Mouse (Mus musculus): ENCODE results near the gene Tbc1d15. TPM values are rescaled to one million over a fixed set of nuclear protein-coding genes. Genes with fewer than 3 reads are reported as not detected.

The Tbc1d15 gene
- 16.0 TPM for polyA plus RNA-seq (2012; fragmentation: generic; extraction: Trizol)
- long read RNA-seq, experiment 1, transcript Tbc1d15-201 (17 exons, 3,752 nt): major isoform, 35 of 51 reads
- long read RNA-seq, experiment 1, partial matches to known transcripts: 9 of 51 reads
- long read RNA-seq, experiment 1, other reads (novel, unspliced or antisense): 7 of 51 reads
- long read RNA-seq, experiment 2, transcript Tbc1d15-201 (17 exons, 3,752 nt): major isoform, 276 of 311 reads
- long read RNA-seq, experiment 2, partial matches to known transcripts: 10 of 311 reads
- long read RNA-seq, experiment 2, other reads (novel, unspliced or antisense): 25 of 311 reads

- H3K79me2 ChIP-seq (ENCODE audit: control insufficient read depth, insufficient read depth): peaks cover 49% of the 10 kb centered on the region
- H3K36me3 ChIP-seq (ENCODE audit: control insufficient read depth, insufficient read depth): no peaks in the 10 kb centered on the region
- H3K27me3 ChIP-seq (ENCODE audit: control insufficient read depth, insufficient read depth, insufficient read length): no peaks in the 10 kb centered on the region
- TF ChIP-seq MYOD1 (IDR thresholded peaks at IDR 0.05; ENCODE audit: control insufficient read depth, insufficient read length, low read depth) (no peak), MYOG (IDR thresholded peaks at IDR 0.05; ENCODE audit: control insufficient read depth, extremely low read depth, insufficient read length) (no peak), FOSL1 (IDR thresholded peaks at IDR 0.05; ENCODE audit: insufficient read depth, low read length, poor library complexity, severe bottlenecking) (no peak), MAX (IDR thresholded peaks at IDR 0.05) (peak; percentile 99), CTCF (IDR thresholded peaks at IDR 0.05; ENCODE audit: control insufficient read depth, insufficient read depth, insufficient read length) (no peak), USF1 (IDR thresholded peaks at IDR 0.05; ENCODE audit: low read depth) (peak; percentile 92)
- H3K79me3 ChIP-seq (ENCODE audit: low read depth): peaks cover 42% of the 10 kb centered on the region
- H3ac ChIP-seq (ENCODE audit: control insufficient read depth, insufficient read length, low read depth): peak within 1 kb of the TSS; percentile 87
- peak within 1 kb of the TSS; percentile 84 for H3K4me3 ChIP-seq (ENCODE audit: insufficient read depth, poor library complexity, severe bottlenecking)
These were observed at the start of gene Tbc1d15 for GRCm38 (mm10) chr10:115251088-115251934. Gene Tbc1d15 (minus strand): TSS chr10:115251467.

GRCm38 (mm10) chr10:115298683-115299082, 47.4 kb upstream of the Tbc1d15 start:
- TF ChIP-seq USF1 (IDR thresholded peaks at IDR 0.05; ENCODE audit: low read depth): no peak
- TF ChIP-seq MAX (IDR thresholded peaks at IDR 0.05): no peak
- no peak for TF ChIP-seq MYOD1 (IDR thresholded peaks at IDR 0.05; ENCODE audit: control insufficient read depth, insufficient read length, low read depth)
- TF ChIP-seq CEBPB (IDR thresholded peaks at IDR 0.05; ENCODE audit: low read depth): no peak
- no peak for TF ChIP-seq FOSL1 (IDR thresholded peaks at IDR 0.05; ENCODE audit: insufficient read depth, low read length, poor library complexity, severe bottlenecking)
- TF ChIP-seq CTCF (IDR thresholded peaks at IDR 0.05; ENCODE audit: control insufficient read depth, insufficient read depth, insufficient read length): no peak
- no peak for TF ChIP-seq MYOG (IDR thresholded peaks at IDR 0.05; ENCODE audit: control insufficient read depth, extremely low read depth, insufficient read length)
- Histone ChIP-seq H3K79me3 (ENCODE audit: low read depth) (peaks cover 12% of the 10 kb centered on the region), H3K27me3 (ENCODE audit: control insufficient read depth, insufficient read depth, insufficient read length) (no peaks in the 10 kb centered on the region), H3K36me3 (ENCODE audit: control insufficient read depth, insufficient read depth) (peaks cover 82% of the 10 kb centered on the region), H3K79me2 (ENCODE audit: control insufficient read depth, insufficient read depth) (peaks cover 26% of the 10 kb centered on the region), H3ac (ENCODE audit: control insufficient read depth, insufficient read length, low read depth) (no peak overlapping the region), H3K4me3 (ENCODE audit: insufficient read depth, poor library complexity, severe bottlenecking) (no peak overlapping the region)

GRCm38 (mm10) chr10:115297582-115297981, 46.3 kb upstream of the Tbc1d15 start:
- Histone ChIP-seq H3K79me2 (ENCODE audit: control insufficient read depth, insufficient read depth) (peaks cover 15% of the 10 kb centered on the region), H3K79me3 (ENCODE audit: low read depth) (peaks cover 6% of the 10 kb centered on the region), H3K4me3 (ENCODE audit: insufficient read depth, poor library complexity, severe bottlenecking) (no peak overlapping the region), H3ac (ENCODE audit: control insufficient read depth, insufficient read length, low read depth) (no peak overlapping the region), H3K27me3 (ENCODE audit: control insufficient read depth, insufficient read depth, insufficient read length) (no peaks in the 10 kb centered on the region), H3K36me3 (ENCODE audit: control insufficient read depth, insufficient read depth) (peaks cover 86% of the 10 kb centered on the region)
- TF ChIP-seq CEBPB (IDR thresholded peaks at IDR 0.05; ENCODE audit: low read depth) (no peak), MYOD1 (IDR thresholded peaks at IDR 0.05; ENCODE audit: control insufficient read depth, insufficient read length, low read depth) (no peak)

- H3K79me2 ChIP-seq (ENCODE audit: control insufficient read depth, insufficient read depth): peaks cover 12% of the 10 kb centered on the region
- TF ChIP-seq USF1 (IDR thresholded peaks at IDR 0.05; ENCODE audit: low read depth): no peak
- TF ChIP-seq MYOD1 (IDR thresholded peaks at IDR 0.05; ENCODE audit: control insufficient read depth, insufficient read length, low read depth): no peak
- peaks cover 6% of the 10 kb centered on the region for H3K79me3 ChIP-seq (ENCODE audit: low read depth)
- no peak overlapping the region for H3K4me3 ChIP-seq (ENCODE audit: insufficient read depth, poor library complexity, severe bottlenecking)
- H3K27me3 ChIP-seq (ENCODE audit: control insufficient read depth, insufficient read depth, insufficient read length): no peaks in the 10 kb centered on the region
- peaks cover 89% of the 10 kb centered on the region for H3K36me3 ChIP-seq (ENCODE audit: control insufficient read depth, insufficient read depth)
- no peak overlapping the region for H3ac ChIP-seq (ENCODE audit: control insufficient read depth, insufficient read length, low read depth)
These were observed 45.2 kb upstream of the Tbc1d15 start for GRCm38 (mm10) chr10:115296401-115296935.

- H3K36me3 ChIP-seq (ENCODE audit: control insufficient read depth, insufficient read depth): peaks cover 89% of the 10 kb centered on the region
These were observed 43.9 kb upstream of the Tbc1d15 start for GRCm38 (mm10) chr10:115295162-115295561.

GRCm38 (mm10) chr10:115294715-115295114, 43.4 kb upstream of the Tbc1d15 start:
- Histone ChIP-seq H3K36me3 (ENCODE audit: control insufficient read depth, insufficient read depth) (peaks cover 89% of the 10 kb centered on the region), H3K79me2 (ENCODE audit: control insufficient read depth, insufficient read depth) (no peaks in the 10 kb centered on the region), H3K4me3 (ENCODE audit: insufficient read depth, poor library complexity, severe bottlenecking) (no peak overlapping the region), H3K79me3 (ENCODE audit: low read depth) (peaks cover 3% of the 10 kb centered on the region), H3K27me3 (ENCODE audit: control insufficient read depth, insufficient read depth, insufficient read length) (no peaks in the 10 kb centered on the region), H3ac (ENCODE audit: control insufficient read depth, insufficient read length, low read depth) (no peak overlapping the region)
- TF ChIP-seq MAX (IDR thresholded peaks at IDR 0.05) (no peak), CTCF (IDR thresholded peaks at IDR 0.05; ENCODE audit: control insufficient read depth, insufficient read depth, insufficient read length) (no peak), USF1 (IDR thresholded peaks at IDR 0.05; ENCODE audit: low read depth) (no peak), MYOG (IDR thresholded peaks at IDR 0.05; ENCODE audit: control insufficient read depth, extremely low read depth, insufficient read length) (no peak), CEBPB (IDR thresholded peaks at IDR 0.05; ENCODE audit: low read depth) (no peak), FOSL1 (IDR thresholded peaks at IDR 0.05; ENCODE audit: insufficient read depth, low read length, poor library complexity, severe bottlenecking) (no peak), MYOD1 (IDR thresholded peaks at IDR 0.05; ENCODE audit: control insufficient read depth, insufficient read length, low read depth) (no peak)

More at GRCm38 (mm10) chr10:115295162-115295561, 43.9 kb upstream of the Tbc1d15 start:
- no peak overlapping the region for H3K4me3 ChIP-seq (ENCODE audit: insufficient read depth, poor library complexity, severe bottlenecking)
- H3ac ChIP-seq (ENCODE audit: control insufficient read depth, insufficient read length, low read depth): no peak overlapping the region
- no peaks in the 10 kb centered on the region for H3K27me3 ChIP-seq (ENCODE audit: control insufficient read depth, insufficient read depth, insufficient read length)
- H3K79me3 ChIP-seq (ENCODE audit: low read depth): peaks cover 3% of the 10 kb centered on the region
- TF ChIP-seq MAX (IDR thresholded peaks at IDR 0.05): no peak
- no peak for TF ChIP-seq CTCF (IDR thresholded peaks at IDR 0.05; ENCODE audit: control insufficient read depth, insufficient read depth, insufficient read length)
- TF ChIP-seq MYOD1 (IDR thresholded peaks at IDR 0.05; ENCODE audit: control insufficient read depth, insufficient read length, low read depth): no peak
- peaks cover 2% of the 10 kb centered on the region for H3K79me2 ChIP-seq (ENCODE audit: control insufficient read depth, insufficient read depth)

Data from C2C12 (cell line).